Mouse (Mus musculus) cortical plate, adult 2 months (tissue): ENCODE measurements around the gene Zbtb32.

ENCODE experiments used
- CTCF ChIP-seq: fragments of 200-500 bp; IDR thresholded peaks from 2 replicates; pipeline ENCODE4 v1.5.1; 2011; ENCODE audit warnings: mild to moderate bottlenecking, control low read depth, low read length; ENCODE audit not compliant: insufficient read depth; ENCODE audit errors: extremely low read depth
- POLR2A ChIP-seq: fragments of 200-500 bp; IDR thresholded peaks from 2 replicates; pipeline ENCODE4 v1.6.1; 2011; ENCODE audit warnings: mild to moderate bottlenecking, low read length, control low read depth; ENCODE audit not compliant: insufficient read depth; ENCODE audit errors: extremely low read depth

DNA sequence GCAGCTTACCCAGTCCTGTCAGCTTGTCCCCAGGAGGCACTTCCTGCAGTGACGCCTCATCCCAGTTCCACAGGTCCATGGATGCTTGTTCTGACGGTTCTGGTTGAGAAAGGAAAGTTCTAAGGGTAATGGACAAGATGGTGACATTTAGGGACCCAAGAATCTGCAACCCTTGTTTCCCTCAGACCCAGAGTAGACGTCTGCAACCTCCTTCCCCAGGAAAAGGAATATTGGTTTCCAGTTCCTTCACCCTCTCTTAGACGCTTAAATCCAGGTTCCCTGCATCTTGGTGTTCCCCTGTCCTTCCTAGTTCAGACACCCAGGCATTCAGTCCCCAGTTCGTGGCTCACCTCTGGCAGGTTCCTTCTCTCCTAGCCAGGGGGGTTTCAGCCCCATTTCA is 37.0 kb upstream of the Zbtb32 start, which contains the start of gene Etv2:
- TF ChIP-seq CTCF (no peak), POLR2A (no peak)
